Mouse (Mus musculus) lung, postnatal 0 days (tissue): Measurements from ENCODE around the gene Serpinb1c.

Source experiments
- CTCF ChIP-seq: IDR thresholded peaks from 2 replicates; pipeline ENCODE4 v1.5.1; 2016; ENCODE audit warnings: antibody characterized with exemption, mild to moderate bottlenecking
- EP300 ChIP-seq: IDR thresholded peaks from 2 replicates; pipeline ENCODE4 v1.6.1; 2016; ENCODE audit warnings: antibody characterized with exemption, mild to moderate bottlenecking, control low read depth

DNA sequence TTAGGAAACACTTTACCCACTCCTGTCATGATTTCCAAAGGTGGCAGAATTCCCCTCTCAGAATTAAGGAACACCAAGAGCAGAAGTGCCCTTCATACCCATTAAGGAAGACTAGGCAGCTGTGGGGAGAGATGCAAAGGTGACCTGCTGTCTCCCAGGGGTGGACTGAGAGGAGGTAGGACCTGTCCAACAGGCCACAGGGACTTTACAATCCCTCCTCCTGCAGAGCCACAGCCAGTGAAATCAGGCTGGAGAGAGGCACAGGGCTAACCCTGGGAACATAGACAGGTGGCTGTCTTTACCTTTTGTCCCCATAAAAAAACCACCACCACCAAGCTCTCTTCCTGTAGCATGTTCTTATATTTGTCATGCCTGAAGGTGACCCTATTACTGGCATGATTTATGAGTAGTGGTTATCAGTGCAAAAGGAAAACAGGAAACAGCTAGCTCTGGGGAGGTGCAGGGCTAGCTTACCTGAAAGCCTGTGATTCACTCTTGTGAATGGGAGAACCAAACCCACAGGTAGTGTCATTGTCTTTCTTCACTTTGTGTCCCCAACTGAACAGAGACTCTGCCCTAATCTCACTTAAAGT is 48.4 kb downstream of the Serpinb1c start:
- TF ChIP-seq CTCF (no peak), EP300 (no peak)
